Mouse (Mus musculus) liver, postnatal 0 days (tissue): ENCODE results near the gene Spty2d1. TPM values are rescaled to one million over a fixed set of nuclear protein-coding genes. Genes with fewer than 3 reads are reported as not detected.

Experiments used
- ATAC-seq: fragments of 200-750 bp; cut with Nextera tagmentation; 2 replicates; pipeline ENCODE4 v1.8.0; 2017; ENCODE audit warnings: mild to moderate bottlenecking, moderate library complexity
- DNase-seq: peaks from one replicate; pipeline ENCODE4 v3.0.0-alpha.2; 2016
- H3K27ac ChIP-seq: fragments of 300-500 bp; sonication (generic); 2 replicates; pipeline ENCODE4 v1.5.1; 2014; ENCODE audit warnings: antibody characterized with exemption, moderate library complexity, mild to moderate bottlenecking, low read depth
- H3K27me3 ChIP-seq: fragments of 300-500 bp; sonication (generic); 2 replicates; pipeline ENCODE4 v1.6.1; 2014; ENCODE audit warnings: low read length, control low read depth, mixed read lengths; ENCODE audit not compliant: insufficient read depth
- H3K36me3 ChIP-seq: fragments of 300-500 bp; sonication (generic); replicated peaks from 2 replicates; pipeline ENCODE4 v1.6.1; 2014; ENCODE audit warnings: mild to moderate bottlenecking, control low read depth, low read length, moderate library complexity, mixed read lengths; ENCODE audit not compliant: insufficient read depth
- H3K4me1 ChIP-seq: fragments of 300-500 bp; sonication (generic); 2 replicates; pipeline ENCODE4 v1.6.1; 2014; ENCODE audit warnings: antibody characterized with exemption, mild to moderate bottlenecking, control low read depth; ENCODE audit not compliant: insufficient read depth
- H3K4me2 ChIP-seq: fragments of 300-500 bp; sonication (generic); 2 replicates; pipeline ENCODE4 v1.6.1; 2014; ENCODE audit warnings: low read depth, mild to moderate bottlenecking, low read length, moderate library complexity, mixed read lengths
- H3K4me3 ChIP-seq: fragments of 300-500 bp; sonication (generic); 2 replicates; pipeline ENCODE4 v1.5.1; 2014; ENCODE audit warnings: low read depth, low read length
- H3K9ac ChIP-seq: fragments of 300-500 bp; sonication (generic); replicated peaks from 2 replicates; pipeline ENCODE4 v1.6.1; 2014; ENCODE audit warnings: mild to moderate bottlenecking, moderate library complexity
- H3K9me3 ChIP-seq: fragments of 300-500 bp; sonication (generic); 2 replicates; pipeline ENCODE4 v1.6.1; 2016; ENCODE audit warnings: mild to moderate bottlenecking, control low read depth, low read length, mixed read lengths
- CTCF ChIP-seq: sonication (generic); IDR thresholded peaks from 2 replicates; pipeline ENCODE4 v1.5.1; 2016; ENCODE audit warnings: antibody characterized with exemption, low read depth
- EP300 ChIP-seq: IDR thresholded peaks from 2 replicates; pipeline ENCODE4 v1.6.1; 2016; ENCODE audit warnings: antibody characterized with exemption, low read depth, mild to moderate bottlenecking
- WGBS: fragments of 180-500 bp; shearing (Covaris S2); extraction: QIAGEN DNeasy Blood & Tissue Kit; methylation state at CpG from one replicate; pipeline ENCODE4 v1.1.7; 2014; ENCODE audit not compliant: insufficient replicate concordance; 5-methylcytosine and 5-hydroxymethylcytosine counted together
- polyA plus RNA-seq: library from polyadenylated mRNA; unstranded; fragments of >200 nt; fragmentation: Nextera tagmentation; extraction: Ambion mirVana; gene quantifications from 2 replicates; pipeline ENCODE4 v1.2.1, GENCODE M21; 2015

Spty2d1 gene
- polyA plus RNA-seq, 1 experiment from 2014 or later: 6.4 TPM

DNA sequence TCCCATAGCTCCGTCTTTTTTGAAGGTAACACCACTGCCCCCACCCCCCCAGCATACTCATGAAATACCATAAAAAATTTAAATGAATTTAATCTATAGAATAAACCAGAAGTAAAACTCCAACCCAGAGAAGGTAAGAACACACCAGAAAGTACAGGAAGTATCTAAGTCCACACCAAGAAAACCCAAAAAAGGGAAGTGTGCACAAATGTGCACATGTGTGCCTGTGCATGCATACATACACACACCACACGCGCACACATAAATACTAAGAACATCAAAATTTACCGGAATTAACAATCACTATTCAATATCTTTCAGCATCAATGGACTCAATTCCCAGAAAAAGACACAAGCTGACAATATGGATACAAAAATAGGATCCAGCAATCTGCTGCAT is 38.3 kb downstream of the Spty2d1 start:
- 81% methylated on average over 4 of the region's 4 CpGs for WGBS
- DNase-seq (no peak), ATAC-seq (no peak)
- H3K27me3 ChIP-seq: no peaks in the 10 kb centered on the region
- TF ChIP-seq EP300 (no peak), CTCF (no peak)
- H3K4me3 ChIP-seq: no peak overlapping the region
- H3K4me1 ChIP-seq: no peaks in the 10 kb centered on the region
- H3K9me3 ChIP-seq: no peaks in the 10 kb centered on the region
- no peak overlapping the region for H3K27ac ChIP-seq
- H3K4me2 ChIP-seq: no peak overlapping the region
- H3K36me3 ChIP-seq: no peaks in the 10 kb centered on the region
- no peak overlapping the region for H3K9ac ChIP-seq

DNA sequence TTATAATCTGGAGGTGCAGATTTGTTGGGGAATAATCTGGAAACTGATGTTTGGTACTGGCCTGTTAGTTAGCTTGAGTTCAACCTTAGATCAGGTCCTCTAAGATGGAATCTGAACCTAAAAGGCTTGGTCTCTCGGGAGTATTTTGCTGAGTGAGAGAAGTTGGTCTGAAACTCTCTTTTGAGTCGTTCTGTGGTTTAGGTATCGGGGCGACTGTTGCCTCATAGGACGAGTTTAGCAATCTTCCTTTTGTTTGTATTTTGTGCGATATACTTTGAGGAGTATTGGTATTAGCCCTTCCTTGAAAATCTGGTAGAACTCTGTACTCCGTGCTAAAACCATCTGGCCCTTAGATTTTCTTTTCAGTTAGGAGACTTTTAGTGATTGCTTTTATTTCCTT is 44.1 kb downstream of the Spty2d1 start:
- Histone ChIP-seq H3K27me3 (no peaks in the 10 kb centered on the region), H3K4me2 (peak overlapping the region; percentile 56; the same call in 1 of the 2 replicates), H3K27ac (no peak overlapping the region), H3K9ac (no peak overlapping the region), H3K4me3 (no peak overlapping the region), H3K4me1 (peaks cover 8% of the 10 kb centered on the region), H3K9me3 (no peaks in the 10 kb centered on the region), H3K36me3 (no peaks in the 10 kb centered on the region)
- 47% methylated on average over 7 of the region's 7 CpGs for WGBS
- no peak for TF ChIP-seq CTCF
- TF ChIP-seq EP300: no peak
- DNase-seq: no peak
- ATAC-seq: no peak

DNA sequence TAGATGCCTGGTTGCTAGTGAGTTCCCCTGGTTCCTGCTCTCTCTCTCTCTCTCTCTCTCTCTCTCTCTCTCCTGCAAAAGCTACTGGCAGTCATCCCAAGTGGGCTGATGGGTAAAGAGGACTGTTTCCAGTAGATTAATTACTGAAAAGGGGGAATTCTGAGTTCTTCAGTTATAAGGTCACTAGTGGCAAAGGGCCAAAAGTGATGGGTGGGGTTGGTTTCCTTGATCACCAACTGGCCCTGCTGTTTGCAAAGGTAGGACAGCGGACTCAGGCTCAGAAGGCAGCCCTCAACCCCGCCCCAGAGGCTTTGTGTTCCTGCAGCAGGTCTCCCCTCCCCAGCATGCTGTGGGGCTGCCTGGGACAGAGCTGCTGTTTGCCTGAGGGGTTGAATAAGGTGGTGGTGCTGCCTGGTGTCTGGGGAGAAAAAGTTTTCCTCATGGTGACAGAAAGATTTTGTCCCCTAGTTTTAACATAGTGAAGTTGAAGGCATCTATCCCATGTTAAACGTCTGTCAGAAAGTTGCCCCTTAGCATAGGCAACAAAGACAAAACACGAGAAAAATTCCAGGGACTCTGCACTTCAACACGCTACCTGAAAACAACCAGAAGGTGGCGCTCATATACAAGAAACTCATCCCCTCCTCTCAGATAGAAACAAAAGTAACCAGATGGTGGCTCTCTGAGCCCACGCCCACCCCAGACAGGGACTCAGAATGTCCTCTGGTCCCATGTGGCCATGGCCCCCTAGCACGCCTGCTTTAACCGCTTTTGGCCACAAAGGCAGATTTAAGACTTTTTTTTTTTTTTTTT is 45.2 kb downstream of the Spty2d1 start:
- H3K4me2 ChIP-seq: peak overlapping the region; percentile 56
- peak; percentile 26; the same call in 1 of the 2 replicates for ATAC-seq
- H3K27ac ChIP-seq: no peak overlapping the region

DNA sequence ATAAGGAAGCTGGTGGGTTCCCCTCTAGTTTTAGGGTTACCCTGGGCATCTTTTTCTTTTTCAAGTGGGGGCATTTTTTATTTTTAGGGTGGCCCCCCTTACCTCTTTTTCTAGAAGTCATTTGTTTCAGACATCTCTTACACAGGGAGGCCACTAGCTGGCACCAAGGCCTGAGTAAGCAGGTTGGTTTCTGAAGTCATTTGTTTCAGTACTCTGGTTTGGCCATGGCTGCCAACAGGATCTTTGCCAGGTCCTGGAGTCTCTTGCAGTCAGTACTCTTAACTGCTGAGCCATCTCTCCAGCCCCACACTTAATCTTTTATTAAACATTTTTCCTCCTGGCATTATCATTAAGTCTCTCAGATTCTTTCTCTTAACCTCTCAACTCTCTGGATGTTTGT is 46.1 kb downstream of the Spty2d1 start:
- Histone ChIP-seq H3K27ac (no peak overlapping the region), H3K9me3 (no peaks in the 10 kb centered on the region), H3K4me3 (no peak overlapping the region), H3K27me3 (no peaks in the 10 kb centered on the region), H3K4me2 (no peak overlapping the region), H3K9ac (no peak overlapping the region), H3K4me1 (peaks cover 21% of the 10 kb centered on the region), H3K36me3 (no peaks in the 10 kb centered on the region)
- DNase-seq (no peak), ATAC-seq (no peak)
- TF ChIP-seq EP300: no peak
- TF ChIP-seq CTCF: no peak

More for the DNA sequence above, 45.2 kb downstream of the Spty2d1 start:
- Histone ChIP-seq H3K36me3 (no peaks in the 10 kb centered on the region), H3K4me3 (no peak overlapping the region), H3K4me1 (peaks cover 14% of the 10 kb centered on the region), H3K9ac (peak overlapping the region; percentile 41; the same call in 1 of the 2 replicates), H3K9me3 (no peaks in the 10 kb centered on the region), H3K27me3 (no peaks in the 10 kb centered on the region)
- DNase-seq: peak; percentile 74
- TF ChIP-seq CTCF (peak; percentile 94), EP300 (no peak)
- WGBS: 3% methylated on average over 9 of the region's 9 CpGs

DNA sequence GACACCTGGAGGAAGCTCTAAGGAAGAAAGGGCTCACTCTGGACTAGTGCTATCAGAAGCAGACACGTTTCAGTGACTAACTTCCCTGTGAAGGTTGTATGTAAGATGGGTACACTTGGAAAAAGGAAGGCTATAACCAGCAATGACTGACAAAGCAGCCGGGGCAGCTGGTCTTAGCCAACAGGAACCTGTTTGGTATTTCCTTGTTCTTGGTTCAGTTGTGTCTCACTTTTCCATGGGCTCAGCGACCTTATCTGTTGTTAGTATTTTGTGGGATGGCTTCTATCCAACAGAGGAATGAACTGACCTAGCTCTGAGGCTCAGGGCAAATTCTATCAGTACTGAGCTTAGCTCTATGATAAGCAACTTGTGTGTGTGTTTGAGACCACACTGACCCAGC is 47.2 kb downstream of the Spty2d1 start:
- H3K4me3 ChIP-seq: no peak overlapping the region
- H3K27ac ChIP-seq: no peak overlapping the region
- no peaks in the 10 kb centered on the region for H3K9me3 ChIP-seq
- no peaks in the 10 kb centered on the region for H3K36me3 ChIP-seq
- peaks cover 22% of the 10 kb centered on the region for H3K4me1 ChIP-seq
- H3K9ac ChIP-seq: no peak overlapping the region
- H3K4me2 ChIP-seq: no peak overlapping the region
- TF ChIP-seq CTCF (no peak), EP300 (no peak)
- no peaks in the 10 kb centered on the region for H3K27me3 ChIP-seq
- ATAC-seq (no peak), DNase-seq (no peak)
- WGBS: 37% methylated on average over 3 of the region's 3 CpGs

DNA sequence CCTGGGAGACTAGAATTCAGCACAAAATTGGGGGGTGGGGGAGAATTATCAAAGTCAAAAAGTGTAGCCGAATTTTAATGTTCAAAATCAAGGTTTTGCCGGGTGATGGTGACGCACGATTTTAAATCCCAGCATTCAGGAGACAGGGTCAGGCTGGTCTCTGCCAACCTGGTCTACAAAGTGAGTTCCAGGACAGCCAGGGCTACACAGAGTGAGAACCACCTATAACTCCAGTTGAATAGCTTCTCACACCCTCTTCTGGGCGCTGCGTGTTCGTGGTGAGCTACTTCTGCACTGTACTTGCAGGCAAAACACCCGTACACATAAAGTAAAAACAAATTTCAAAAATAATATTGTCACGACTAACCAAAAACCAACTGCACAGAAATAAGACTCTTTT is 49.4 kb downstream of the Spty2d1 start:
- Histone ChIP-seq H3K4me2 (peak overlapping the region; percentile 99), H3K9me3 (no peaks in the 10 kb centered on the region), H3K27ac (no peak overlapping the region), H3K4me1 (peaks cover 22% of the 10 kb centered on the region), H3K9ac (peak overlapping the region; percentile 89; the same call in 1 of the 2 replicates), H3K36me3 (peaks cover 6% of the 10 kb centered on the region), H3K27me3 (no peaks in the 10 kb centered on the region), H3K4me3 (peak overlapping the region; percentile 95)
- no peak for DNase-seq
- no peak for TF ChIP-seq EP300
- TF ChIP-seq CTCF: no peak
- ATAC-seq: no peak
- WGBS: 16% methylated on average over 9 of the region's 9 CpGs
